Mouse (Mus musculus) heart, embryonic 14.5 days (tissue): ENCODE data around the gene Lck. TPM values are rescaled to one million over a fixed set of nuclear protein-coding genes. Genes with fewer than 3 reads are reported as not detected.
A peak's percentile ranks its signal among the peaks of the same experiment; 100 is the strongest.

ENCODE experiments used
- ATAC-seq: fragments of 200-750 bp; cut with Nextera tagmentation; 2 replicates; pipeline ENCODE4 v1.8.0; 2017; ENCODE audit warnings: low read depth, moderate TSS enrichment; ENCODE audit not compliant: insufficient number of reproducible peaks, insufficient read depth, low FRiP score
- H3K27ac ChIP-seq, 2 experiments: fragments of 200-500 bp in 1 of 2; fragments of 300-500 bp in 1 of 2; sonication (generic) in 1 of 2; replicated peaks in 1 of 2; 2 replicates each; pipeline ENCODE4 v1.5.1; 2012 to 2014; ENCODE audit warnings: low read depth in 2 of 2, low read length in 2 of 2, control low read depth in 1 of 2, mild to moderate bottlenecking in 1 of 2, mixed read lengths in 1 of 2; ENCODE audit not compliant: control insufficient read depth in 1 of 2, insufficient read depth in 1 of 2
- H3K27me3 ChIP-seq: fragments of 300-500 bp; sonication (generic); 2 replicates; pipeline ENCODE4 v1.6.1; 2014; ENCODE audit warnings: mild to moderate bottlenecking, low read length, control low read depth; ENCODE audit not compliant: control insufficient read depth, insufficient read depth
- H3K36me3 ChIP-seq: fragments of 300-500 bp; sonication (generic); 2 replicates; pipeline ENCODE4 v1.6.1; 2014; ENCODE audit warnings: mild to moderate bottlenecking, control low read depth, low read length, mixed read lengths; ENCODE audit not compliant: control insufficient read depth, insufficient read depth
- H3K4me1 ChIP-seq, 2 experiments: fragments of 200-500 bp in 1 of 2; fragments of 300-500 bp in 1 of 2; sonication (generic) in 1 of 2; 2 replicates each; pipeline ENCODE4 v1.6.1; 2012 to 2014; ENCODE audit warnings: low read length in 2 of 2, control low read depth in 1 of 2, mixed read lengths in 1 of 2; ENCODE audit not compliant: control insufficient read depth in 2 of 2, insufficient read depth in 2 of 2
- H3K4me2 ChIP-seq: fragments of 300-500 bp; sonication (generic); 2 replicates; pipeline ENCODE4 v1.6.1; 2014; ENCODE audit warnings: mild to moderate bottlenecking, low read length
- H3K4me3 ChIP-seq, 2 experiments: fragments of 200-500 bp in 1 of 2; fragments of 300-500 bp in 1 of 2; sonication (generic) in 1 of 2; 2 replicates each; pipeline ENCODE4 v1.5.1; 2012 to 2014; ENCODE audit warnings: low read length in 2 of 2, mild to moderate bottlenecking in 2 of 2, control low read depth in 1 of 2, low read depth in 1 of 2, moderate library complexity in 1 of 2; ENCODE audit not compliant: control insufficient read depth in 1 of 2, insufficient read depth in 1 of 2
- H3K9ac ChIP-seq: fragments of 300-500 bp; sonication (generic); 2 replicates; pipeline ENCODE4 v1.6.1; 2014; ENCODE audit warnings: mild to moderate bottlenecking, low read length
- H3K9me3 ChIP-seq: fragments of 300-500 bp; sonication (generic); 2 replicates; pipeline ENCODE4 v1.6.1; 2016; ENCODE audit warnings: low read length, control low read depth; ENCODE audit not compliant: control insufficient read depth
- WGBS: fragments of 180-500 bp; shearing (Covaris S2); extraction: QIAGEN DNeasy Blood & Tissue Kit; methylation state at CpG from one replicate; pipeline ENCODE4 v1.1.7; 2014; 5-methylcytosine and 5-hydroxymethylcytosine counted together
- polyA plus RNA-seq: library from polyadenylated mRNA; unstranded; fragments of >200 nt; fragmentation: Nextera tagmentation; extraction: Ambion mirVana; gene quantifications from 2 replicates; pipeline ENCODE4 v1.2.1, GENCODE M21; 2014

Gene Lck
- polyA plus RNA-seq, 1 experiment from 2014 or later = 2.6 TPM

GRCm38 (mm10) chr4:129584370-129584769 lies 10.9 kb upstream of the Lck start:
- WGBS = 68% methylated on average over 1 of the region's 1 CpGs
- H3K36me3 ChIP-seq = no peaks in the 10 kb centered on the region
- peak overlapping the region; percentile 83 for H3K4me2 ChIP-seq
- H3K4me1 ChIP-seq = peaks cover 5 to 11% of the 10 kb centered on the region in 2 experiments
- H3K27ac ChIP-seq = peak overlapping the region; percentile 20 to 69
- ATAC-seq = no peak
- H3K9me3 ChIP-seq = no peaks in the 10 kb centered on the region
- no peaks in the 10 kb centered on the region for H3K27me3 ChIP-seq
- peak overlapping the region; percentile 69 for H3K9ac ChIP-seq
- H3K4me3 ChIP-seq = peak overlapping the region in 1 of 2 experiments; percentile 47; a peak in 2 of 4 replicates

DNA sequence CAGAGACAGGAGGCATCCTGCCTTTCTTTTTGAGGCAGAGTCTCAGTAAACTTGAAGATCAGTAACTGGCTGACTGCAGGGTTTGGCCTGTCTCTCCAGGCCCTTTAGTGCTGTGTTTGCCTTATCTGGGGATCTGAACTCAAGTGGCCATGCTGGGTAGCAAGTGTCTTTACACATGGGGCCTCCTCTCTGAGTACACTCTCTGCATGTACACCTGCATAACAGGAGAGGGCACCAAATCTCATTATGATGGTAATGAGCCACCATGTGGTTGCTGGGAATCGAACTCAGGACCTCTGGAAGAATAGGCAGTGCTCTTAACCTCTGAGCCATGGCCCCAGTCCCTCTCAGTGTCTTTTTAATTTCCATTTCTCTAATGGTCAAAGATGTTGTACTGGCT lies 8.8 kb upstream of the Lck start:
- no peak for ATAC-seq

GRCm38 (mm10) chr4:129580347-129580746 lies 6.9 kb upstream of the Lck start:
- H3K4me2 ChIP-seq = no peak overlapping the region
- peak overlapping the region; percentile 33 to 48; a peak in 2 of 4 replicates for H3K27ac ChIP-seq
- H3K4me1 ChIP-seq = peaks cover 11 to 15% of the 10 kb centered on the region in 2 experiments
- ATAC-seq = no peak
- 58% methylated on average over 7 of the region's 7 CpGs for WGBS
- H3K4me3 ChIP-seq = no peak overlapping the region
- no peak overlapping the region for H3K9ac ChIP-seq
- no peaks in the 10 kb centered on the region for H3K27me3 ChIP-seq
- H3K9me3 ChIP-seq = no peaks in the 10 kb centered on the region
- H3K36me3 ChIP-seq = no peaks in the 10 kb centered on the region

More for the DNA sequence above, 8.8 kb upstream of the Lck start:
- Histone ChIP-seq H3K27ac (no peak overlapping the region), H3K4me1 (peaks cover 10 to 11% of the 10 kb centered on the region in 2 experiments), H3K9ac (no peak overlapping the region), H3K4me3 (no peak overlapping the region), H3K36me3 (no peaks in the 10 kb centered on the region), H3K27me3 (no peaks in the 10 kb centered on the region), H3K9me3 (no peaks in the 10 kb centered on the region), H3K4me2 (no peak overlapping the region)
- 81% methylated on average over 1 of the region's 1 CpGs for WGBS

DNA sequence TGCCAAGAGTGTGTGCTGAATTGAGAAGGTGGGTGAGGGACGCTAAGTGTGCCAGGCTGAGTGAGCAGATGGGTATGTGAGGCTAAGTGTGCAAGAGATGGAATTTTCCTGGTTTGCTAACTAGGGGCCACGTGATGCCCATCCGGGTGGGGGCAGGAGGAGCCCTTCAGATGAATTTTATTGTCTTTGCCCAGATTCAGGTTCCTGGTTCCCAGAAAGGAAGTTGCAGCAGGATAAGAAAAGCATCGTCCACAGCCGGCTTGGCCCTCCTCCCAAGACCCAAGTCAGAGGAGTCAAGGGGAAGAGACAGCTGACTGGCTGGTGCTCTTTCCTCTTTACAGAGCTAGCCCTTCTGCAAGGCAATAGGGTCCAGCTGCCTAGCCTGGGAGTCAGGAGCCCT lies 5.0 kb upstream of the Lck start, which contains the start of gene Fam167b:
Gene Fam167b, minus strand, starts transcription at position 84 of the 400 bp plus-strand sequence.
- 0 out of 2 replicates have a peak within 1 kb of the TSS, but pooled peaks have one; percentile 9 for H3K9ac ChIP-seq
- 63% methylated on average over 5 of the region's 5 CpGs for WGBS
- no peaks in the 10 kb centered on the region for H3K36me3 ChIP-seq
- peak within 1 kb of the TSS; percentile 31 for H3K4me2 ChIP-seq
- H3K9me3 ChIP-seq = no peaks in the 10 kb centered on the region
- 0 out of 4 replicates have a peak within 1 kb of the TSS, but pooled peaks of 1 of the 2 experiments have one; percentile 4 for H3K4me3 ChIP-seq
- no peaks in the 10 kb centered on the region for H3K27me3 ChIP-seq
- no peak; the same call in 1 of the 2 replicates for ATAC-seq
- H3K27ac ChIP-seq = peak within 1 kb of the TSS; percentile 60 to 70
- peaks cover 2 to 15% of the 10 kb centered on the region in 2 experiments; a peak in 3 of 4 replicates for H3K4me1 ChIP-seq

DNA sequence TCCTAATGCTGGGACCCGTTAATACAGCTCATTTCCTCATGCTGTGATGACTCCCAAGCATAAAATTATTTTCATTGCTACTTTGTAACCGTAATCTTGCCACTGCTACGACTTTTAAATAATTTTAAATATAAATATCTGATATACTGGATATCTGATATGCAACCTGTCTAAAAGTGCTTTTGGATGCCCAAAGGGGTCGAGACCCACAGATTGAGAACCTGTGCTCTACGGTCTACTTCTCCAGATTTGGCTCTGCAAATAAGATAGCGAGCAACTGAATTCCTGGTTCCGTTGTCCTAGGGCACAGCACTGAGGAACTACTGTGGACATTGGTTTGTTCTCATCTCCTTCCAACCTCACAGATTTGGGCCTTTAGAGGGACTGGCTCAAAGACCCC lies 4.2 kb upstream of the Lck start:
- Histone ChIP-seq H3K27me3 (no peaks in the 10 kb centered on the region), H3K9ac (no peak overlapping the region), H3K9me3 (no peaks in the 10 kb centered on the region), H3K27ac (peak overlapping the region; percentile 60 to 70), H3K4me2 (peak overlapping the region; percentile 31), H3K4me3 (no peak overlapping the region), H3K36me3 (no peaks in the 10 kb centered on the region), H3K4me1 (peaks cover 2 to 19% of the 10 kb centered on the region in 2 experiments; a peak in 3 of 4 replicates)
- ATAC-seq = no peak
- WGBS = 76% methylated on average over 7 of the region's 7 CpGs

DNA sequence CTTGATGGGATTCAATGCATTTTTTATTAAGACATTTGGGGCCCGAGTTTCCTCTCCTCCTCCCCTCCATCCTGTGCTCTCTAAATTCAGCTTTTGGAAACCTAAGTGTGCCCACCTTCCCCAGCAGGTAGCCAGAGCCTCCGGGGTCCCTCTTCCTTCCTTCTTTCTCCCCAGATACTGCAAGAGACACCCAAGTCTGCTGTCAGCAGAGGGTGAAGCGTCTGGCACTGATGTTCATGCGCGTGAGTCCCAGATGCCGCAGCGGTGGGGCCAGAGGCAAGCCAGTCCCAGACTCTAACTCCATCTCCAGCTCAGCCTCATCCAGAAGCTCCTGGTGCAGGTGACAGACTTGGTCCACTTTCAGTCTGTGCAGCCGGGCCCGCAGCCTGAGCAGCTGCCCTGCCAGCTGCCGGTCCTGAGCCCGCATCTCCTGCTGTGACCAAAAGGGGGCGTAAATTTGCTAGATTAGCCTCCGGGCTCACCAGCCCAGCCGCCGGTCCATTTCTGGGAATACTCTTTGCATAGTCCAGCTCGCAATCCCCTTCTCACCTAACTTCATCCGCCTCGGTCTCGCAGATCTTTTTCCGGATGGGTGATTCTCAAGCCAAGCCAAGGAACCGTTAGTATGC lies 3.5 kb upstream of the Lck start:
- ATAC-seq = no peak
- no peak overlapping the region for H3K27ac ChIP-seq

GRCm38 (mm10) chr4:129575171-129575844 lies 1.9 kb upstream of the Lck start:
- WGBS = 32% methylated on average over 7 of the region's 8 CpGs
- H3K36me3 ChIP-seq = no peaks in the 10 kb centered on the region
- no peak overlapping the region for H3K9ac ChIP-seq
- no peaks in the 10 kb centered on the region for H3K9me3 ChIP-seq
- H3K4me2 ChIP-seq = 0 out of 2 replicates have a peak overlapping the region, but pooled peaks have one; percentile 25
- peaks cover 1 to 20% of the 10 kb centered on the region in 2 experiments; a peak in 3 of 4 replicates for H3K4me1 ChIP-seq
- no peaks in the 10 kb centered on the region for H3K27me3 ChIP-seq
- H3K27ac ChIP-seq = peak overlapping the region; percentile 41 to 61; a peak in 3 of 4 replicates
- ATAC-seq = no peak
- H3K4me3 ChIP-seq = no peak overlapping the region

More for the DNA sequence above, 3.5 kb upstream of the Lck start:
- 32% methylated on average over 21 of the region's 21 CpGs for WGBS
- Histone ChIP-seq H3K4me1 (peaks cover 2 to 21% of the 10 kb centered on the region in 2 experiments; a peak in 3 of 4 replicates), H3K36me3 (no peaks in the 10 kb centered on the region), H3K4me2 (peak overlapping the region; percentile 31), H3K27me3 (no peaks in the 10 kb centered on the region), H3K9me3 (no peaks in the 10 kb centered on the region), H3K9ac (peak overlapping the region; percentile 9; the same call in 1 of the 2 replicates), H3K4me3 (no peak overlapping the region)
